Mouse (Mus musculus) kidney, postnatal 0 days (tissue): Measurements from ENCODE around the gene 6430571L13Rik. TPM values are rescaled to one million over a fixed set of nuclear protein-coding genes. Genes with fewer than 3 reads are reported as not detected.

Source experiments
- ATAC-seq: fragments of 200-750 bp; cut with Nextera tagmentation; replicated peaks from 2 replicates; pipeline ENCODE4 v1.8.0; 2017; ENCODE audit warnings: low read depth, moderate number of reproducible peaks, moderate TSS enrichment, moderate library complexity; ENCODE audit not compliant: low FRiP score
- DNase-seq: peaks from one replicate; pipeline ENCODE4 v3.0.0-alpha.2; 2016; ENCODE audit warnings: low spot score
- H3K27ac ChIP-seq: fragments of 300-500 bp; sonication (generic); 2 replicates; pipeline ENCODE4 v1.5.1; 2014; ENCODE audit warnings: mild to moderate bottlenecking
- H3K27me3 ChIP-seq: fragments of 300-500 bp; sonication (generic); 2 replicates; pipeline ENCODE4 v1.6.1; 2014; ENCODE audit warnings: low read length, mixed read lengths; ENCODE audit not compliant: insufficient read depth
- H3K36me3 ChIP-seq: fragments of 300-500 bp; sonication (generic); 2 replicates; pipeline ENCODE4 v1.6.1; 2014; ENCODE audit warnings: low read length, mixed read lengths; ENCODE audit not compliant: insufficient read depth
- H3K4me1 ChIP-seq: fragments of 300-500 bp; sonication (generic); replicated peaks from 2 replicates; pipeline ENCODE4 v1.6.1; 2014; ENCODE audit warnings: antibody characterized with exemption, low read length, mixed read lengths; ENCODE audit not compliant: insufficient read depth
- H3K4me2 ChIP-seq: fragments of 300-500 bp; sonication (generic); 2 replicates; pipeline ENCODE4 v1.6.1; 2014; ENCODE audit warnings: mild to moderate bottlenecking, low read length, moderate library complexity, mixed read lengths
- H3K4me3 ChIP-seq: fragments of 300-500 bp; sonication (generic); replicated peaks from 2 replicates; pipeline ENCODE4 v1.5.1; 2014; ENCODE audit warnings: low read depth, low read length
- H3K9ac ChIP-seq: fragments of 300-500 bp; sonication (generic); 2 replicates; pipeline ENCODE4 v1.6.1; 2014; ENCODE audit warnings: low read depth, low read length
- H3K9me3 ChIP-seq: fragments of 300-500 bp; sonication (generic); replicated peaks from 2 replicates; pipeline ENCODE4 v1.6.1; 2016; ENCODE audit warnings: low read length, inconsistent platforms, mixed read lengths
- CTCF ChIP-seq: IDR thresholded peaks from 2 replicates; pipeline ENCODE4 v1.5.1; 2016; ENCODE audit warnings: antibody characterized with exemption, low read depth, mild to moderate bottlenecking, moderate library complexity
- WGBS: fragments of 180-500 bp; shearing (Covaris S2); extraction: QIAGEN DNeasy Blood & Tissue Kit; methylation state at CpG from one replicate; pipeline ENCODE4 v1.1.7; 2014; 5-methylcytosine and 5-hydroxymethylcytosine counted together
- polyA plus RNA-seq: library from polyadenylated mRNA; unstranded; fragments of >200 nt; fragmentation: Nextera tagmentation; extraction: Ambion mirVana; gene quantifications from 2 replicates; pipeline ENCODE4 v1.2.1, GENCODE M21; 2015

6430571L13Rik gene
- polyA plus RNA-seq, 1 experiment from 2014 or later: 2.0 TPM

- Histone ChIP-seq H3K4me2 (no peak overlapping the region), H3K9me3 (no peaks in the 10 kb centered on the region), H3K9ac (no peak overlapping the region), H3K27me3 (no peaks in the 10 kb centered on the region), H3K36me3 (no peaks in the 10 kb centered on the region), H3K4me1 (no peaks in the 10 kb centered on the region), H3K27ac (no peak overlapping the region), H3K4me3 (no peak overlapping the region)
- DNase-seq (peak; percentile 47), ATAC-seq (no peak)
- WGBS: 29% methylated on average over 10 of the region's 10 CpGs
- TF ChIP-seq CTCF: no peak
Measured at GRCm38 (mm10) chr9:107369270-107370105, 29.1 kb downstream of the 6430571L13Rik start.

GRCm38 (mm10) chr9:107370106-107370463, 29.7 kb downstream of the 6430571L13Rik start:
- Histone ChIP-seq H3K4me1 (no peaks in the 10 kb centered on the region), H3K36me3 (no peaks in the 10 kb centered on the region), H3K9ac (no peak overlapping the region), H3K4me3 (no peak overlapping the region), H3K4me2 (no peak overlapping the region), H3K27me3 (no peaks in the 10 kb centered on the region), H3K27ac (no peak overlapping the region), H3K9me3 (no peaks in the 10 kb centered on the region)
- no peak for DNase-seq
- ATAC-seq: no peak
- 9% methylated on average over 4 of the region's 4 CpGs for WGBS
- TF ChIP-seq CTCF: no peak

GRCm38 (mm10) chr9:107372441-107372840, 32.0 kb downstream of the 6430571L13Rik start:
- Histone ChIP-seq H3K4me3 (no peak overlapping the region), H3K27me3 (peaks cover 13% of the 10 kb centered on the region; the same call in 1 of the 2 replicates), H3K9me3 (no peaks in the 10 kb centered on the region), H3K4me2 (no peak overlapping the region), H3K27ac (no peak overlapping the region), H3K4me1 (no peaks in the 10 kb centered on the region), H3K9ac (no peak overlapping the region), H3K36me3 (no peaks in the 10 kb centered on the region)
- no peak for ATAC-seq
- 56% methylated on average over 4 of the region's 4 CpGs for WGBS
- no peak for TF ChIP-seq CTCF
- no peak for DNase-seq

GRCm38 (mm10) chr9:107374623-107375022, 34.2 kb downstream of the 6430571L13Rik start:
- peaks cover 27% of the 10 kb centered on the region for H3K27me3 ChIP-seq
- TF ChIP-seq CTCF: peak; percentile 58
- H3K4me2 ChIP-seq: no peak overlapping the region
- H3K9ac ChIP-seq: no peak overlapping the region
- ATAC-seq: no peak
- H3K4me3 ChIP-seq: no peak overlapping the region
- no peaks in the 10 kb centered on the region for H3K36me3 ChIP-seq
- H3K27ac ChIP-seq: no peak overlapping the region
- 0 out of 2 replicates have a peak, but pooled peaks cover 4% of the 10 kb centered on the region for H3K4me1 ChIP-seq
- 9% methylated on average over 8 of the region's 8 CpGs for whole genome bisulfite sequencing
- no peak for DNase-seq
- no peaks in the 10 kb centered on the region for H3K9me3 ChIP-seq

GRCm38 (mm10) chr9:107375451-107375850, 35.0 kb downstream of the 6430571L13Rik start:
- H3K36me3 ChIP-seq: no peaks in the 10 kb centered on the region
- no peaks in the 10 kb centered on the region for H3K9me3 ChIP-seq
- no peak overlapping the region for H3K27ac ChIP-seq
- DNase-seq (no peak), ATAC-seq (no peak)
- 0 out of 2 replicates have a peak, but pooled peaks cover 4% of the 10 kb centered on the region for H3K4me1 ChIP-seq
- no peak overlapping the region for H3K4me2 ChIP-seq
- WGBS: 21% methylated on average over 5 of the region's 5 CpGs
- no peak for TF ChIP-seq CTCF
- no peak overlapping the region for H3K9ac ChIP-seq
- peaks cover 34% of the 10 kb centered on the region for H3K27me3 ChIP-seq
- H3K4me3 ChIP-seq: no peak overlapping the region

- TF ChIP-seq CTCF: no peak
- Histone ChIP-seq H3K9ac (0 out of 2 replicates have a peak overlapping the region, but pooled peaks have one; percentile 28), H3K4me2 (peak overlapping the region; percentile 68), H3K27ac (no peak overlapping the region), H3K27me3 (peaks cover 52% of the 10 kb centered on the region), H3K36me3 (no peaks in the 10 kb centered on the region), H3K4me3 (peak overlapping the region; percentile 35), H3K4me1 (0 out of 2 replicates have a peak, but pooled peaks cover 4% of the 10 kb centered on the region), H3K9me3 (no peaks in the 10 kb centered on the region)
- 2% methylated on average over 35 of the region's 35 CpGs for WGBS
- ATAC-seq (no peak), DNase-seq (peak; percentile 76)
Measured at GRCm38 (mm10) chr9:107377961-107378512, 37.6 kb downstream of the 6430571L13Rik start.
